Mouse (Mus musculus) MEL (cell line): Measurements from ENCODE around the gene Il17rc. TPM values are rescaled to one million over a fixed set of nuclear protein-coding genes. Genes with fewer than 3 reads are reported as not detected.

Experiments
- DNase-seq: peaks from one replicate; pipeline ENCODE4 v3.0.0; 2011; ENCODE audit warnings: low read depth, low spot score
- H3K27ac ChIP-seq: 2 replicates; pipeline ENCODE4 v1.5.1; 2012; ENCODE audit warnings: low read depth, mild to moderate bottlenecking, control low read depth, low read length, moderate library complexity; ENCODE audit not compliant: control insufficient read depth
- H3K27me3 ChIP-seq, 2 experiments: fragments of 150-350 bp in 1 of 2; sonication (generic) in 1 of 2; 2 replicates each; pipeline ENCODE4 v1.6.1; 2012; ENCODE audit warnings: low read length in 2 of 2, mild to moderate bottlenecking in 2 of 2, improper control_type of control experiment in 1 of 2, moderate library complexity in 1 of 2; ENCODE audit not compliant: insufficient read depth in 2 of 2, control insufficient read depth in 1 of 2
- H3K36me3 ChIP-seq, 2 experiments: 2 replicates each; pipeline ENCODE4 v1.6.1; 2012 to 2014; ENCODE audit warnings: low read length in 2 of 2, improper control_type of control experiment in 1 of 2, inconsistent platforms in 1 of 2, mild to moderate bottlenecking in 1 of 2; ENCODE audit not compliant: insufficient read depth in 2 of 2, control insufficient read depth in 1 of 2
- H3K4me1 ChIP-seq, 2 experiments: fragments of 150-350 bp in 1 of 2; sonication (generic) in 1 of 2; 2 replicates each; pipeline ENCODE4 v1.6.1; 2012; ENCODE audit warnings: low read length in 2 of 2, improper control_type of control experiment in 1 of 2, mild to moderate bottlenecking in 1 of 2; ENCODE audit not compliant: insufficient read depth in 2 of 2, control insufficient read depth in 1 of 2
- H3K4me3 ChIP-seq, 2 experiments: fragments of 150-350 bp in 1 of 2; sonication (generic) in 1 of 2; 2 replicates each; pipeline ENCODE4 v1.5.1; 2012; ENCODE audit warnings: low read depth in 2 of 2, low read length in 2 of 2, mild to moderate bottlenecking in 2 of 2, moderate library complexity in 2 of 2, control low read depth in 1 of 2, improper control_type of control experiment in 1 of 2; ENCODE audit not compliant: control insufficient read depth in 1 of 2, insufficient read depth in 1 of 2
- H3K79me2 ChIP-seq: 2 replicates; pipeline ENCODE4 v1.6.1; 2012; ENCODE audit warnings: mild to moderate bottlenecking, low read length, moderate library complexity; ENCODE audit not compliant: control insufficient read depth, poor library complexity, insufficient read depth
- H3K9ac ChIP-seq: 2 replicates; pipeline ENCODE4 v1.6.1; 2012; ENCODE audit warnings: low read depth, mild to moderate bottlenecking, control low read depth, low read length, moderate library complexity; ENCODE audit not compliant: control insufficient read depth, poor library complexity, severe bottlenecking
- H3K9me3 ChIP-seq: fragments of 150-350 bp; sonication (generic); replicated peaks from 2 replicates; pipeline ENCODE4 v1.6.1; 2012; ENCODE audit warnings: mild to moderate bottlenecking, low read length, improper control_type of control experiment, moderate library complexity; ENCODE audit not compliant: insufficient read depth
- CHD1 ChIP-seq: IDR thresholded peaks from 2 replicates; pipeline ENCODE4 v1.6.1; 2012; ENCODE audit warnings: low read depth, mild to moderate bottlenecking, inconsistent platforms, low read length, improper control_type of control experiment
- CHD2 ChIP-seq: IDR thresholded peaks from 2 replicates; pipeline ENCODE4 v1.6.1; 2011; ENCODE audit warnings: low read length, improper control_type of control experiment
- CTCF ChIP-seq, 3 experiments: IDR thresholded peaks in 2 of 3; conservative IDR thresholded peaks in 1 of 3; 2 replicates each; pipeline ENCODE4 v1.5.1; 2011 to 2012; ENCODE audit warnings: low read length in 3 of 3, low read depth in 2 of 3, mild to moderate bottlenecking in 2 of 3, improper control_type of control experiment in 1 of 3, inconsistent platforms in 1 of 3, mixed read lengths in 1 of 3, moderate library complexity in 1 of 3; ENCODE audit not compliant: control insufficient read depth in 1 of 3, insufficient read depth in 1 of 3, poor library complexity in 1 of 3, severe bottlenecking in 1 of 3
- EP300 ChIP-seq, 2 experiments: IDR thresholded peaks; 2 replicates each; pipeline ENCODE4 v1.6.1; 2011; ENCODE audit warnings: improper control_type of control experiment in 2 of 2, low read length in 2 of 2, low read depth in 1 of 2, mild to moderate bottlenecking in 1 of 2
- JUND ChIP-seq: IDR thresholded peaks from 2 replicates; pipeline ENCODE4 v1.6.1; 2011; ENCODE audit warnings: low read depth, mild to moderate bottlenecking, improper control_type of control experiment, low read length
- MAX ChIP-seq: IDR thresholded peaks from 2 replicates; pipeline ENCODE4 v1.6.1; 2011; ENCODE audit warnings: low read length, improper control_type of control experiment
- MAZ ChIP-seq: IDR thresholded peaks from 2 replicates; pipeline ENCODE4 v1.6.1; 2012; ENCODE audit warnings: low read depth, mild to moderate bottlenecking, inconsistent platforms, low read length, improper control_type of control experiment
- MXI1 ChIP-seq: IDR thresholded peaks from 2 replicates; pipeline ENCODE4 v1.6.1; 2011; ENCODE audit warnings: mild to moderate bottlenecking, low read depth, low read length, improper control_type of control experiment
- MYC ChIP-seq: IDR thresholded peaks from 2 replicates; pipeline ENCODE4 v1.6.1; 2011; ENCODE audit warnings: low read depth, mild to moderate bottlenecking, low read length, improper control_type of control experiment, moderate library complexity
- NRF1 ChIP-seq: IDR thresholded peaks from 2 replicates; pipeline ENCODE4 v1.6.1; 2014; ENCODE audit warnings: low read depth, mild to moderate bottlenecking, inconsistent platforms, low read length, improper control_type of control experiment, moderate library complexity; ENCODE audit not compliant: poor library complexity, insufficient read depth, severe bottlenecking
- RAD21 ChIP-seq: IDR thresholded peaks from 2 replicates; pipeline ENCODE4 v1.6.1; 2011; ENCODE audit warnings: mild to moderate bottlenecking, low read depth, low read length, improper control_type of control experiment
- RCOR1 ChIP-seq: IDR thresholded peaks from 2 replicates; pipeline ENCODE4 v1.6.1; 2012; ENCODE audit warnings: low read depth, mild to moderate bottlenecking, inconsistent platforms, low read length, improper control_type of control experiment
- SMC3 ChIP-seq: IDR thresholded peaks from 2 replicates; pipeline ENCODE4 v1.6.1; 2011; ENCODE audit warnings: low read depth, low read length, improper control_type of control experiment
- TAL1 ChIP-seq: IDR thresholded peaks from 2 replicates; pipeline ENCODE4 v1.6.1; 2012; ENCODE audit warnings: mild to moderate bottlenecking, inconsistent platforms, low read length, moderate library complexity, mixed read lengths
- USF1 ChIP-seq: IDR thresholded peaks from 2 replicates; pipeline ENCODE4 v1.6.1; 2014; ENCODE audit warnings: low read depth, mild to moderate bottlenecking, inconsistent platforms, low read length, improper control_type of control experiment, moderate library complexity
- ZC3H11A ChIP-seq: IDR thresholded peaks from 2 replicates; pipeline ENCODE4 v1.6.1; 2012; ENCODE audit warnings: low read depth, mild to moderate bottlenecking, inconsistent platforms, low read length, improper control_type of control experiment
- ZKSCAN1 ChIP-seq: IDR thresholded peaks from 2 replicates; pipeline ENCODE4 v1.6.1; 2012; ENCODE audit warnings: low read depth, mild to moderate bottlenecking, inconsistent platforms, low read length, improper control_type of control experiment, moderate library complexity
- ZMIZ1 ChIP-seq: IDR thresholded peaks from 2 replicates; pipeline ENCODE4 v1.6.1; 2012; ENCODE audit warnings: low read depth, mild to moderate bottlenecking, inconsistent platforms, low read length, improper control_type of control experiment, moderate library complexity
- polyA plus RNA-seq, 2 experiments: library from polyadenylated mRNA; stranded (reverse) in 1 of 2; unstranded in 1 of 2; fragments of >175 nt in 1 of 2; fragments of >200 nt in 1 of 2; gene quantifications; 2 replicates each; pipeline versions ENCODE4 v1.2.1 to v1.2.4; 2012; ENCODE audit warnings: low replicate concordance in 2 of 2, low read depth in 1 of 2; ENCODE audit not compliant: insufficient read length in 2 of 2, insufficient read depth in 1 of 2, missing spikeins in 1 of 2
- total RNA-seq: library from RNA; depleted of rRNA; stranded (reverse); fragments of 300-350 nt; gene quantifications from 2 replicates; pipeline ENCODE4 v1.2.3, GENCODE M21; 2012

Gene Il17rc
- total and polyA plus RNA-seq, 3 experiments, result 1.2 to 1.8 TPM; not detected in 1

DNA sequence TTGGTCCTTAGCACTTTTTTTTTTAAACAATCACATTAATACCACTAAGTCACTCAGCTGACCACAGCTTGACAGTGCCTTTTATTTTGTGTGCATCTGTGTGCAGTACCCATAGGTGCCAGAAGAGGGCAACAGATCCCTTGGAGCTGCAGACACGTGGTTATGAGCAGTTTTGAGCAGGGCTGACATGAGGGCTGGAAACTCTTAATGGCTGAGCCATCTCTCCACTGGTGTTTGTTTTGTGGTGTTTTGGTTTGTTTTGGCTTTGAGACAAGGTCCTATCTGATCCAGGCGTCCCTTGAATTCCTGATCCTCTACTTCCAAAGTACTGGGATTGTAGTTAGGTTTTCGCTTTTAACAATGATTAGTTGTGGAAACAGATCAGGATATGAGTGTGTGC, 43.8 kb upstream of the Il17rc start:
- H3K27me3 ChIP-seq, result no peaks in the 10 kb centered on the region
- H3K9ac ChIP-seq, result no peak overlapping the region
- no peak overlapping the region for H3K4me3 ChIP-seq
- peak; percentile 78 for DNase-seq
- peaks cover 6 to 12% of the 10 kb centered on the region in 2 experiments; a peak in 3 of 4 replicates for H3K4me1 ChIP-seq
- no peaks in the 10 kb centered on the region for H3K79me2 ChIP-seq
- H3K9me3 ChIP-seq, result no peaks in the 10 kb centered on the region
- H3K27ac ChIP-seq, result no peak overlapping the region
- peaks cover 0 to 3% of the 10 kb centered on the region in 2 experiments; a peak in 2 of 4 replicates for H3K36me3 ChIP-seq
- TF ChIP-seq MAX (peak; percentile 91), USF1 (peak; percentile 80), CHD2 (no peak), EP300 (IDR thresholded peaks at IDR 0.05; ENCODE audit: low read depth in 1 of 2, low read length in 2 of 2) (no peak), MYC (peak; percentile 98), ZKSCAN1 (no peak), RAD21 (peak; percentile 57), MXI1 (peak; percentile 50; the same call in 1 of the 2 replicates), SMC3 (peak; percentile 50), RCOR1 (peak; percentile 11; the same call in 1 of the 2 replicates), NRF1 (no peak), ZC3H11A (peak; percentile 39), CTCF (IDR thresholded peaks at IDR 0.05 in 2 of 3, conservative IDR thresholded peaks at IDR 0.05 in 1 of 3; ENCODE audit: control insufficient read depth in 1 of 3, insufficient read depth in 1 of 3, low read depth in 2 of 3, low read length in 3 of 3, poor library complexity in 1 of 3, severe bottlenecking in 1 of 3) (peak; percentile 69 to 87 (median 76))

DNA sequence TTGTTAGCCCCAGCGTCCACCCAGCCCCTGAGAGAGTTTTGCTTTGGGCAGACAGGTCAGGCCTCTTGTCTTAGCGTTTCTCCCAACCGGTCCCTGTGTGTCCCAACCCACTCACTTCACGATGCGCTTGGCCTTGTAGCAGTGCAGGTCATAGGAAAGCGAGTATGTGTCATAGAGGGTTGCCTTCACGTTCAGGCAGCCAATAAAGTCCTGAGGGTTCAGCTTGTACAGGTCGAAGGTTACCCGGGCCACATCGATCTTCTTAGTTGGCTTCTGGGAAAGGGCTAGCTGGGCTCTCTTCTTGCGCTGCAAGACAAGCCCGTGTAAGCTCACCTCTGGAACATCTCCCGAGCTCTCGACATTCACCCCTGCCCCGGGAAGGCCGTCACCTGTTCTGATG, 43.2 kb upstream of the Il17rc start:
- Histone ChIP-seq H3K36me3 (no peaks in the 10 kb centered on the region), H3K4me3 (no peak overlapping the region), H3K9me3 (no peaks in the 10 kb centered on the region), H3K27me3 (no peaks in the 10 kb centered on the region), H3K27ac (no peak overlapping the region), H3K9ac (no peak overlapping the region)
- DNase-seq, result no peak
- TF ChIP-seq TAL1, result no peak
- TF ChIP-seq ZMIZ1, result no peak
- TF ChIP-seq MAZ, result no peak
- TF ChIP-seq CHD2, result no peak
- no peak for TF ChIP-seq MYC
- no peak for TF ChIP-seq CHD1
- TF ChIP-seq JUND, result no peak
- TF ChIP-seq, all 39 proteins: peak for 0
- peaks cover 2 to 7% of the 10 kb centered on the region in 2 experiments; a peak in 3 of 4 replicates for H3K4me1 ChIP-seq
- H3K79me2 ChIP-seq, result no peaks in the 10 kb centered on the region
